Mouse (Mus musculus): Measurements from ENCODE around the gene Aff2. TPM values are rescaled to one million over a fixed set of nuclear protein-coding genes. Genes with fewer than 3 reads are reported as not detected.

The Aff2 gene
- polyA plus RNA-seq, 1 experiment from 2014 or later: 5.6 TPM

DNA sequence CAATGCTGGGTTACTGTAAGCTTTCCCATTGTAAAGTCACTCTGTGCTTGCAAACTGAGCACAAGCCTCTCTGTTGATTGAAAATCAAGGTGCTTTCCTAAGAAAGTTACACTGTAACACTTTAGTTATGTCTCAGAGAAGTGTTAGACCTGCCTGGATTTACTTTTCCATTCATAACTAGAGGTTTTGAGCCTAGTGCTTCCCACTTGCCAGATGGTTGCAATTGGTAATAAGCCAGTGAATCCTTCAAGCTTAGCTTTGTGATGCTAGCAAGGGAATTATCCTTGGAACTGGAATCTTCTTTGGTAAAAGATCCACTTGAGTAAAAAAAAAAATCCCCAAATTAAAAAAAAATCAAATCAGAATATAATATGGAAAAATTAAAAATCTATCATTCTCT, 81.8 kb downstream of the Aff2 start:
- H3K4me3 ChIP-seq: no peak overlapping the region
- no peak overlapping the region for H3K9ac ChIP-seq
- no peak for ATAC-seq (replicated peaks; ENCODE audit: insufficient number of reproducible peaks, insufficient read depth, low FRiP score, low read depth)
- H3K36me3 ChIP-seq: no peaks in the 10 kb centered on the region
- H3K27me3 ChIP-seq: no peaks in the 10 kb centered on the region
- H3K9me3 ChIP-seq (replicated peaks): no peaks in the 10 kb centered on the region
- H3K4me1 ChIP-seq (replicated peaks): no peaks in the 10 kb centered on the region
- no peak overlapping the region for H3K4me2 ChIP-seq
- no peak overlapping the region for H3K27ac ChIP-seq

DNA sequence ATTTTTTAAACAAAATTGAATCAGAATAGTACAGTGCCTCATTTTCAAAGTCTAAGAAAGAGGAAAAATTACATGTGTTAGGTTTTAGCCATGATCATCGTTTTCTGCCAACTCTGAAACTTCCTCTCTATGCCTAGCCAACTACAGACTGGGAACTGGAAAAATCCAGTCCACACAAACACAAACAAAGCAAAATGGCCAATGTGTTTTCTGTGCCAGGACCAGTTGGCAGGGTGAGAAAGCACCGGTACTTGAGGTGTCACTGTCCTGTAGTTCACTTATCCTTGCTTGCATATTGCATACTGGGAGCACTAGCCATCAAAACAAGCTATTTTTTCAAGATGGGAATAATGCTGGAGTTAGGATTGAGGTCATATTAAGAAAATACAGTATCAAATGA, 100.8 kb downstream of the Aff2 start:
- no peaks in the 10 kb centered on the region for H3K36me3 ChIP-seq

GRCm38 (mm10) chrX:69502061-69502460, 142.0 kb downstream of the Aff2 start:
- Histone ChIP-seq H3K9ac (no peak overlapping the region), H3K27me3 (no peaks in the 10 kb centered on the region), H3K4me1 (replicated peaks) (no peaks in the 10 kb centered on the region), H3K4me3 (no peak overlapping the region), H3K4me2 (no peak overlapping the region), H3K9me3 (replicated peaks) (no peaks in the 10 kb centered on the region), H3K36me3 (no peaks in the 10 kb centered on the region), H3K27ac (no peak overlapping the region)
- ATAC-seq (replicated peaks; ENCODE audit: insufficient number of reproducible peaks, insufficient read depth, low FRiP score, low read depth): no peak
- 27% methylated on average over 3 of the region's 3 CpGs for WGBS

More for the DNA sequence above, 100.8 kb downstream of the Aff2 start:
- no peak for ATAC-seq (replicated peaks; ENCODE audit: insufficient number of reproducible peaks, insufficient read depth, low FRiP score, low read depth)
- WGBS: 66% methylated on average over 2 of the region's 2 CpGs
- Histone ChIP-seq H3K4me3 (no peak overlapping the region), H3K9ac (no peak overlapping the region), H3K27me3 (no peaks in the 10 kb centered on the region), H3K9me3 (replicated peaks) (no peaks in the 10 kb centered on the region), H3K27ac (no peak overlapping the region), H3K4me2 (no peak overlapping the region), H3K4me1 (replicated peaks) (no peaks in the 10 kb centered on the region)

DNA sequence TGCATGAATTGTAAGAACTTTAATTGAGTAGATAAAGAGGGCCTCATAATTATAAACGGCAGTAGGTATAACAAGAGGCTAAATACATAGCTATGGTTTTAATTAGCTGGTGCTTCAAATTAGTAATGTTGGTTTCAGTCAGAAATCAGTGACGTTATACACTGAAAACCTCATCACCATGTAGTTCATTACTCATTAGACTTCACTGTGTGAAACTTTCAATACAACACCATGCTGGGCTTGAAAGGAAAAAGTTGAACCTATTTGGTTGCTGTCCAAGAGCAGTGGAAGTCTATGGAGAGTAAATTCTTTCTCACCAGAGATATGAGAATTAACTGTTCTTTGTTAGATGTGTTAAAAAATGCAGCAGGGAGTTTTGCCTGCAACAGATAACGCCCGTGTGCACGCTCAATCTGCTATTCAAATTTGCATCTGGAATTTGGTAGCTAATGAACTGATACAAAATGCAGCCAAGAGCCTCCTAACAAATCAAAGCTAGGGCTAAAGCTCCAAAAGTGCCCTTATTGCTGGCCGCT, 158.0 kb downstream of the Aff2 start:
- ATAC-seq (replicated peaks; ENCODE audit: insufficient number of reproducible peaks, insufficient read depth, low FRiP score, low read depth): no peak
- no peak overlapping the region for H3K9ac ChIP-seq

DNA sequence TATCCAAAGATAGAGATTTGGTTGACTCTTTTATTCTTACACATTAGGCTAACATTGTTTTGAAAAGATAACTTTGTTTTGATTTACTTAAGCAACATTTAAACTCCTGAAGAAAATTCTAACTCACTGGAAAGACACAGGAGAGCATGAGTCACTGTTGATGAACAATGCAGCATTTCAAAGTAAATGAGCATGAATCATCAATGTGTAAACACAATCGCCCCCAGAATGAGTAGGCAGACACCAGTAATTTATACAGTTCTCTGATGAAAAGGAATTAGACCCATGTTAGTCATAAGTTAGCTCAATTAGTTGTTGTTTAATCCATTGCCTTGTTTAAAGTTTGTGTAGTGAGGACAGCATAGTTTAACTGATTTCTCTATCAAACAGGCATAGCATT, 180.7 kb downstream of the Aff2 start:
- Histone ChIP-seq H3K4me2 (no peak overlapping the region), H3K27me3 (no peaks in the 10 kb centered on the region), H3K36me3 (no peaks in the 10 kb centered on the region), H3K9me3 (replicated peaks) (no peaks in the 10 kb centered on the region), H3K4me1 (replicated peaks) (no peaks in the 10 kb centered on the region), H3K27ac (no peak overlapping the region), H3K4me3 (no peak overlapping the region), H3K9ac (no peak overlapping the region)
- 52% methylated on average over 1 of the region's 1 CpGs for WGBS
- ATAC-seq (replicated peaks; ENCODE audit: insufficient number of reproducible peaks, insufficient read depth, low FRiP score, low read depth): no peak

More for the DNA sequence above, 158.0 kb downstream of the Aff2 start:
- Histone ChIP-seq H3K4me3 (no peak overlapping the region), H3K27ac (no peak overlapping the region), H3K27me3 (no peaks in the 10 kb centered on the region), H3K4me2 (no peak overlapping the region), H3K9me3 (replicated peaks) (no peaks in the 10 kb centered on the region), H3K4me1 (replicated peaks) (no peaks in the 10 kb centered on the region), H3K36me3 (no peaks in the 10 kb centered on the region)
- WGBS: 56% methylated on average over 6 of the region's 6 CpGs

GRCm38 (mm10) chrX:69579903-69580459, 219.9 kb downstream of the Aff2 start:
- Histone ChIP-seq H3K27ac (no peak overlapping the region), H3K4me3 (no peak overlapping the region), H3K36me3 (no peaks in the 10 kb centered on the region), H3K4me2 (no peak overlapping the region), H3K4me1 (replicated peaks) (no peaks in the 10 kb centered on the region), H3K9ac (no peak overlapping the region), H3K9me3 (replicated peaks) (no peaks in the 10 kb centered on the region), H3K27me3 (no peaks in the 10 kb centered on the region)
- 80% methylated on average over 2 of the region's 2 CpGs for WGBS
- no peak for ATAC-seq (replicated peaks; ENCODE audit: insufficient number of reproducible peaks, insufficient read depth, low FRiP score, low read depth)

DNA sequence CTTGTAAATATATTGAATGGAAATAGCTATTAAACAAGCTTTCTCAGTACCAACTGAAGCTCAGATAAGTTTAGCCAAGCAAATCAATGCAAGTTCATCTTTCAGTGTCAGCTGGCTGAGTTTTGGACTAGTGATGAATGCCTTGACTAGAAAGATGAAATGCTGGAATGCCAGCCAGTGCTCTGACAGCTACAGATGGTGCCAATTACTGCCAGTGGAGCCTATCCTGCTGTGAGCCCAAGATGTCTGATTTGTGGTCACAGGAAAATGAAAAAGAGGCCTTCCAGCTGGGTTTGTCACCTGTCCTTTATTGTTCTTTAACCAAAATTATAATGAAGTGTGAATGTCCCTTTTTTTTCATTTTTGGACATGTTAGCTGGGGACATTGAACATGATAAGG, 248.7 kb downstream of the Aff2 start:
- Histone ChIP-seq H3K9ac (no peak overlapping the region), H3K27ac (no peak overlapping the region), H3K4me1 (replicated peaks) (no peaks in the 10 kb centered on the region), H3K27me3 (no peaks in the 10 kb centered on the region), H3K36me3 (no peaks in the 10 kb centered on the region), H3K4me3 (no peak overlapping the region), H3K4me2 (no peak overlapping the region), H3K9me3 (replicated peaks) (no peaks in the 10 kb centered on the region)
- no peak for ATAC-seq (replicated peaks; ENCODE audit: insufficient number of reproducible peaks, insufficient read depth, low FRiP score, low read depth)

GRCm38 (mm10) chrX:69663038-69663437, 302.9 kb downstream of the Aff2 start:
- Histone ChIP-seq H3K27ac (no peak overlapping the region), H3K9ac (no peak overlapping the region), H3K27me3 (no peaks in the 10 kb centered on the region), H3K4me3 (no peak overlapping the region), H3K4me2 (no peak overlapping the region), H3K36me3 (no peaks in the 10 kb centered on the region), H3K9me3 (replicated peaks) (no peaks in the 10 kb centered on the region), H3K4me1 (replicated peaks) (no peaks in the 10 kb centered on the region)
- WGBS: 88% methylated on average over 2 of the region's 2 CpGs
- no peak for ATAC-seq (replicated peaks; ENCODE audit: insufficient number of reproducible peaks, insufficient read depth, low FRiP score, low read depth)

DNA sequence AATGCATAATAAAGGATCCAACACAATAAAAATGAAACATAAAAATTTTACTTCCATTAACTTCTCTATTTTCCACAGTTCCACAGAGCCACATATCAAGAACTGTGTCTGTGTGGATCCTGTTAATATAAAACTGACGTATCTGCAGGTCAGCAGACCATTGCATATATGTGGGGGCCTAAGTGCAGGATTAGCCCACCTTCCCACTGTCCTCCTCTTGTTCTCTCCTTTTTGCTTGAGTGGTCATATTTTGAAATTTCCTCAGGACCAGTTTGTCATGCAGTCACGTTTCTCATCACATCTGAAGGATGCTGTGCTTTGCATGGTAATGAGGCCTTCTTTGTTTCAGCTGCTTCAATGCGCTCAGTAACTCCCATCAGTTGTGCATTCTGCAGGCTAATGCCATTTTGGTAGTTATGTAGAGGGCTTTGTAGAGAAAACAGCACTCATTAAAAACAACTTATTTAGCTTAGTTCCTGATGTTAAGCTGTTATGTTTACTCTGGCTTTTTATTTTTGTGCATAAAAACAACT, 306.1 kb downstream of the Aff2 start:
- 68% methylated on average over 3 of the region's 3 CpGs for WGBS
- no peak for ATAC-seq (replicated peaks; ENCODE audit: insufficient number of reproducible peaks, insufficient read depth, low FRiP score, low read depth)
- no peak overlapping the region for H3K4me2 ChIP-seq
- no peaks in the 10 kb centered on the region for H3K27me3 ChIP-seq
- H3K9me3 ChIP-seq (replicated peaks): no peaks in the 10 kb centered on the region
- no peaks in the 10 kb centered on the region for H3K4me1 ChIP-seq (replicated peaks)
- no peak overlapping the region for H3K27ac ChIP-seq
- H3K36me3 ChIP-seq: no peaks in the 10 kb centered on the region
- H3K9ac ChIP-seq: no peak overlapping the region
- H3K4me3 ChIP-seq: no peak overlapping the region

DNA sequence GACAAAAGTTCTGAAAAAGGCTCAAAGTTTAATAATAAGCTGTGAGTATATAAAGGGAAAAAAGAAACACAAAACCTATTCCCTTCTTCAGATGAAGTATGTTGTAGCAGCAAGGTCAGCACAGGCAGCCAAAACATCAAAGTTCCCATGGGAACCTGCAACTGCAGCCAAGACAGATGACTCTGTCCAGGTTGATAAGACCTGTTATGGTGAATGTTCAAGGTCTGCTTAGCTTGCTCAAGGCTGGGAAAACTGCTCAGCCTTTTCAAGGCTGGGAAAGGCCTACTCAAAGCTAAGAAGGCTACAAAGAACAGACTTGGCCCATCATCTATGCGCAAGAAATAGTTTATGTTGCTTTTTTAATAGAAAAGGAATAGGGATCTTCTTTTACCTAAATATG, 315.6 kb downstream of the Aff2 start:
- Histone ChIP-seq H3K9ac (no peak overlapping the region), H3K9me3 (replicated peaks) (no peaks in the 10 kb centered on the region), H3K4me3 (no peak overlapping the region), H3K36me3 (no peaks in the 10 kb centered on the region), H3K27me3 (no peaks in the 10 kb centered on the region), H3K4me1 (replicated peaks) (no peaks in the 10 kb centered on the region), H3K4me2 (no peak overlapping the region), H3K27ac (no peak overlapping the region)
- ATAC-seq (replicated peaks; ENCODE audit: insufficient number of reproducible peaks, insufficient read depth, low FRiP score, low read depth): no peak
- WGBS: 90% methylated on average over 1 of the region's 1 CpGs

- Histone ChIP-seq H3K9ac (no peak overlapping the region), H3K27me3 (no peaks in the 10 kb centered on the region), H3K9me3 (replicated peaks) (no peaks in the 10 kb centered on the region), H3K4me2 (no peak overlapping the region), H3K4me3 (no peak overlapping the region), H3K36me3 (no peaks in the 10 kb centered on the region), H3K27ac (no peak overlapping the region), H3K4me1 (replicated peaks) (no peaks in the 10 kb centered on the region)
- WGBS: 64% methylated on average over 4 of the region's 4 CpGs
- ATAC-seq (replicated peaks; ENCODE audit: insufficient number of reproducible peaks, insufficient read depth, low FRiP score, low read depth): no peak
Observed at GRCm38 (mm10) chrX:69698840-69699239, 338.7 kb downstream of the Aff2 start.

DNA sequence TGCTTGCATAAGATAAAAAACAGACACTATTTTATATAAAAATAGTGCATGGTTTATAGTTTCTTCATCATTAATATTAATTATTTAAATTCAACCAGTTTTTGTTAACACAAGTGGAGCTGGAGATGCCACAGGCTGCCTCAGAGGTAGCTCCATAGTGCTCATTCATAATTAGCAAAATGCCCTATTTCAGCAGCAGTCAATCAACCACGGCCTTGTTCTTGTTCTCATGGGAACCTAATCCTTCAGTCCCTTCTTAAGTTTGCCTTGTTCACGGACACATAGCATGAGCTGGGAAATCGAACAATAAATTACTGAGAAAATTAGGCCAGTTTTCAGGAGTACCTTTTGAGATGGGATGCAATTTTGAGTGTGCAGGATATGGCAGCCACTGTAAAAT, 378.9 kb downstream of the Aff2 start:
- no peaks in the 10 kb centered on the region for H3K36me3 ChIP-seq
- H3K9me3 ChIP-seq (replicated peaks): no peaks in the 10 kb centered on the region
- H3K4me1 ChIP-seq (replicated peaks): no peaks in the 10 kb centered on the region
- 70% methylated on average over 3 of the region's 3 CpGs for WGBS
- no peak for ATAC-seq (replicated peaks; ENCODE audit: insufficient number of reproducible peaks, insufficient read depth, low FRiP score, low read depth)
- H3K9ac ChIP-seq: no peak overlapping the region
- H3K27ac ChIP-seq: no peak overlapping the region
- no peak overlapping the region for H3K4me3 ChIP-seq
- H3K27me3 ChIP-seq: no peaks in the 10 kb centered on the region
- H3K4me2 ChIP-seq: no peak overlapping the region

Measured in heart, embryonic 15.5 days (tissue).